Comparison of ENCODE assay signal across 8 mouse cellular contexts in genomic region chr1:92648197-92648596, GRCm38 (mm10). TPM values are rescaled to one million over a fixed set of nuclear protein-coding genes. Genes with fewer than 3 reads are reported as not detected.
DNase-seq lines count a peak whose midpoint lies in the region; ATAC-seq and TF ChIP-seq lines count a peak whose summit lies in the region.
"Had no signal": no experiment of that assay in that cellular context is flagged by ENCODE, and none has a peak within 500 bp of the region (broad histone marks: within the 10 kb centered on the region; RNA-seq: fewer than 3 reads in every experiment).

No protein-coding gene starts in this region.

- peaks cover 6% of the 10 kb centered on the region; the same call in 1 of the 2 replicates for H3K27me3 ChIP-seq in midbrain, embryonic 10.5 days (ENCODE audit: low read depth, poor library complexity, severe bottlenecking)
- no peaks in the 10 kb centered on the region for H3K27me3 ChIP-seq in midbrain, embryonic 14.5 days (ENCODE audit: control insufficient read depth, insufficient read depth, low read length)
- H3K27me3 ChIP-seq in limb, embryonic 13.5 days: 0 out of 2 replicates have a peak, but pooled peaks cover 7% of the 10 kb centered on the region
- no peaks in the 10 kb centered on the region for H3K27me3 ChIP-seq in stomach, embryonic 16.5 days (ENCODE audit: control insufficient read depth, insufficient read depth, low read length)

- H3K9me3 ChIP-seq in midbrain, embryonic 10.5 days (replicated peaks): no peaks in the 10 kb centered on the region
- H3K9me3 ChIP-seq in midbrain, embryonic 14.5 days (ENCODE audit: control insufficient read depth, low read length): no peaks in the 10 kb centered on the region
- no peaks in the 10 kb centered on the region for H3K9me3 ChIP-seq in limb, embryonic 13.5 days
- H3K9me3 ChIP-seq in stomach, embryonic 16.5 days (replicated peaks; ENCODE audit: control insufficient read depth, low read length): no peaks in the 10 kb centered on the region

- intact Hi-C loops in left cerebral cortex, adult 2 months (cut with DNase I): loop anchor here (1.0 to 5.0 kb wide), 3 partner anchors 127 to 249 kb away; no protein-coding TSS in a partner anchor

- H3K36me3 ChIP-seq in midbrain, embryonic 10.5 days: no peaks in the 10 kb centered on the region
- no peaks in the 10 kb centered on the region for H3K36me3 ChIP-seq in midbrain, embryonic 14.5 days (ENCODE audit: control insufficient read depth, insufficient read depth, low read length)
- H3K36me3 ChIP-seq in limb, embryonic 13.5 days: no peaks in the 10 kb centered on the region
- no peaks in the 10 kb centered on the region for H3K36me3 ChIP-seq in stomach, embryonic 16.5 days (ENCODE audit: control insufficient read depth, insufficient read depth, low read length)

- 0 out of 2 replicates have a peak overlapping the region, but pooled peaks have one; percentile 9 for H3K27ac ChIP-seq in midbrain, embryonic 10.5 days (replicated peaks)
- no peak overlapping the region for H3K27ac ChIP-seq in midbrain, embryonic 14.5 days (replicated peaks; ENCODE audit: low read depth, low read length)
- H3K27ac ChIP-seq in limb, embryonic 13.5 days: no peak overlapping the region
- H3K27ac ChIP-seq in stomach, embryonic 16.5 days (ENCODE audit: low read length): no peak overlapping the region
- no peak overlapping the region for H3K27ac ChIP-seq in left cerebral cortex, adult 2 months

- TF ChIP-seq CTCF in left cerebral cortex, adult 2 months (IDR thresholded peaks at IDR 0.05): no peak

- H3K9ac ChIP-seq in midbrain, embryonic 14.5 days (replicated peaks; ENCODE audit: low read length): no peak overlapping the region; the same call in 1 of the 2 replicates
- H3K9ac ChIP-seq in limb, embryonic 13.5 days: no peak overlapping the region
- 0 out of 2 replicates have a peak overlapping the region, but pooled peaks have one; percentile 27 for H3K9ac ChIP-seq in stomach, embryonic 16.5 days (ENCODE audit: low read length)

- ATAC-seq in midbrain, embryonic 14.5 days (ENCODE audit: low FRiP score, low TSS enrichment): no peak
- peak; percentile 54 for ATAC-seq in common myeloid progenitor, adult 5-6 weeks (replicated peaks; ENCODE audit: low read depth, poor library complexity, severe bottlenecking)
- ATAC-seq in limb, embryonic 13.5 days (ENCODE audit: low FRiP score, low read depth): no peak
- no peak for ATAC-seq in stomach, embryonic 16.5 days (ENCODE audit: insufficient read depth, low FRiP score)

- H3K4me1 ChIP-seq in midbrain, embryonic 10.5 days: peaks cover 16% of the 10 kb centered on the region
- no peaks in the 10 kb centered on the region for H3K4me1 ChIP-seq in midbrain, embryonic 14.5 days (ENCODE audit: control insufficient read depth, insufficient read depth, low read length)
- H3K4me1 ChIP-seq in limb, embryonic 13.5 days: 0 out of 2 replicates have a peak, but pooled peaks cover 9% of the 10 kb centered on the region
- no peaks in the 10 kb centered on the region; the same call in 1 of the 2 replicates for H3K4me1 ChIP-seq in stomach, embryonic 16.5 days (ENCODE audit: control insufficient read depth, insufficient read depth, low read length)

- H3K4me2 ChIP-seq in midbrain, embryonic 14.5 days (ENCODE audit: low read length): no peak overlapping the region
- peak overlapping the region; percentile 19; the same call in 1 of the 2 replicates for H3K4me2 ChIP-seq in limb, embryonic 13.5 days (replicated peaks)
- peak overlapping the region; percentile 14; the same call in 1 of the 2 replicates for H3K4me2 ChIP-seq in stomach, embryonic 16.5 days (ENCODE audit: low read depth, low read length)

- no peak overlapping the region for H3K4me3 ChIP-seq in midbrain, embryonic 10.5 days
- H3K4me3 ChIP-seq in midbrain, embryonic 14.5 days (replicated peaks; ENCODE audit: low read depth, low read length): no peak overlapping the region
- no peak overlapping the region for H3K4me3 ChIP-seq in limb, embryonic 13.5 days
- no peak overlapping the region for H3K4me3 ChIP-seq in stomach, embryonic 16.5 days (replicated peaks; ENCODE audit: low read length)
- no peak overlapping the region for H3K4me3 ChIP-seq in left cerebral cortex, adult 2 months

- DNase-seq in midbrain, embryonic 10.5 days (ENCODE audit: low spot score): no peak
- no peak for DNase-seq in midbrain, embryonic 14.5 days
- DNase-seq in left cerebral cortex, adult 2 months (ENCODE audit: extremely low spot score in 1 of 2, low spot score in 2 of 2): no peak
- no peak for DNase-seq in gastrocnemius, postnatal 10 days

- WGBS in midbrain, embryonic 10.5 days: 55% methylated on average over 10 of the region's 10 CpGs
- WGBS in midbrain, embryonic 14.5 days: 56% methylated on average over 10 of the region's 10 CpGs
- WGBS in limb, embryonic 13.5 days: 46% methylated on average over 10 of the region's 10 CpGs
- WGBS in stomach, embryonic 16.5 days: 38% methylated on average over 10 of the region's 10 CpGs

RNA-seq across cellular contexts. Expression of gene Otos, which starts 0.4 kb away (rescaled TPM):
- 0.07 TPM in 1 of 2 replicates, not detected in the other for polyA plus RNA-seq in midbrain, embryonic 10.5 days (2016; fragmentation: Nextera tagmentation; extraction: Ambion mirVana)
- polyA plus RNA-seq in midbrain, embryonic 14.5 days (2014; fragmentation: Nextera tagmentation; extraction: Ambion mirVana): 0.21 and 0.46 TPM in 2 replicates
- 6.0 and 8.2 TPM in 2 replicates for total RNA-seq in common myeloid progenitor, adult 5-6 weeks (2017)
- not detected in 2 replicates for polyA plus RNA-seq in limb, embryonic 13.5 days (2015; fragmentation: Nextera tagmentation; extraction: Ambion mirVana)
- polyA plus RNA-seq in stomach, embryonic 16.5 days (2015; fragmentation: Nextera tagmentation; extraction: Ambion mirVana): 0.19 TPM in 1 of 2 replicates, not detected in the other
- total RNA-seq in left cerebral cortex, adult 2 months (2021): not detected
- under 1 TPM; 0.41 to 0.49 TPM for total RNA-seq in gastrocnemius, postnatal 10 days (2021)
- total RNA-seq: adrenal gland, adult 2 months had no signal

RNA-seq across cellular contexts. Expression of gene Cops9, which starts 6.4 kb away (rescaled TPM):
- polyA plus RNA-seq in midbrain, embryonic 10.5 days (2016; fragmentation: Nextera tagmentation; extraction: Ambion mirVana): 368 and 378 TPM in 2 replicates
- 536 and 755 TPM in 2 replicates for polyA plus RNA-seq in midbrain, embryonic 14.5 days (2014; fragmentation: Nextera tagmentation; extraction: Ambion mirVana)
- 124 and 156 TPM in 2 replicates for total RNA-seq in common myeloid progenitor, adult 5-6 weeks (2017)
- polyA plus RNA-seq in limb, embryonic 13.5 days (2015; fragmentation: Nextera tagmentation; extraction: Ambion mirVana): 386 and 414 TPM in 2 replicates
- 335 and 376 TPM in 2 replicates for polyA plus RNA-seq in stomach, embryonic 16.5 days (2015; fragmentation: Nextera tagmentation; extraction: Ambion mirVana)
- total RNA-seq in left cerebral cortex, adult 2 months (2021): 100 to 1,000 TPM; 237 TPM
- total RNA-seq in gastrocnemius, postnatal 10 days (2021): 100 to 1,000 TPM; 257 to 268 TPM

RNA-seq across cellular contexts. Expression of gene Olfr12, which starts 30.6 kb away (rescaled TPM):
- not detected in 2 replicates for polyA plus RNA-seq in midbrain, embryonic 10.5 days (2016; fragmentation: Nextera tagmentation; extraction: Ambion mirVana)
- not detected in 2 replicates for polyA plus RNA-seq in midbrain, embryonic 14.5 days (2014; fragmentation: Nextera tagmentation; extraction: Ambion mirVana)
- total RNA-seq in common myeloid progenitor, adult 5-6 weeks (2017): not detected in 2 replicates
- not detected in 2 replicates for polyA plus RNA-seq in limb, embryonic 13.5 days (2015; fragmentation: Nextera tagmentation; extraction: Ambion mirVana)
- polyA plus RNA-seq in stomach, embryonic 16.5 days (2015; fragmentation: Nextera tagmentation; extraction: Ambion mirVana): not detected in 2 replicates
- not detected for total RNA-seq in left cerebral cortex, adult 2 months (2021)
- total RNA-seq in gastrocnemius, postnatal 10 days (2021): not detected
- total RNA-seq: adrenal gland, adult 2 months had no signal
- polyA plus RNA-seq: adrenal gland, adult 2 months had no signal

RNA-seq across cellular contexts. Expression of gene Olfr1410, which starts 42.6 kb away (rescaled TPM):
- polyA plus RNA-seq in midbrain, embryonic 10.5 days (2016; fragmentation: Nextera tagmentation; extraction: Ambion mirVana): not detected in 2 replicates
- polyA plus RNA-seq in midbrain, embryonic 14.5 days (2014; fragmentation: Nextera tagmentation; extraction: Ambion mirVana): not detected in 2 replicates
- total RNA-seq in common myeloid progenitor, adult 5-6 weeks (2017): not detected in 2 replicates
- polyA plus RNA-seq in limb, embryonic 13.5 days (2015; fragmentation: Nextera tagmentation; extraction: Ambion mirVana): not detected in 2 replicates
- polyA plus RNA-seq in stomach, embryonic 16.5 days (2015; fragmentation: Nextera tagmentation; extraction: Ambion mirVana): not detected in 2 replicates
- not detected for total RNA-seq in left cerebral cortex, adult 2 months (2021)
- total RNA-seq in gastrocnemius, postnatal 10 days (2021): not detected
- total RNA-seq: adrenal gland, adult 2 months had no signal
- polyA plus RNA-seq: adrenal gland, adult 2 months had no signal

RNA-seq across cellular contexts. Expression of gene Olfr1411, which starts 54.0 kb away (rescaled TPM):
- polyA plus RNA-seq in midbrain, embryonic 10.5 days (2016; fragmentation: Nextera tagmentation; extraction: Ambion mirVana): not detected in 2 replicates
- polyA plus RNA-seq in midbrain, embryonic 14.5 days (2014; fragmentation: Nextera tagmentation; extraction: Ambion mirVana): not detected in 2 replicates
- not detected in 2 replicates for total RNA-seq in common myeloid progenitor, adult 5-6 weeks (2017)
- polyA plus RNA-seq in limb, embryonic 13.5 days (2015; fragmentation: Nextera tagmentation; extraction: Ambion mirVana): not detected in 2 replicates
- polyA plus RNA-seq in stomach, embryonic 16.5 days (2015; fragmentation: Nextera tagmentation; extraction: Ambion mirVana): not detected in 2 replicates
- total RNA-seq in left cerebral cortex, adult 2 months (2021): not detected
- not detected for total RNA-seq in gastrocnemius, postnatal 10 days (2021)
- total RNA-seq: adrenal gland, adult 2 months had no signal
- polyA plus RNA-seq: adrenal gland, adult 2 months had no signal
